Mouse (Mus musculus) MN1 (cell line): ENCODE measurements around the gene Ndufs4.
"Not testable (repeated sequence)": the region's sequence is repeated elsewhere in the genome, so short reads cannot be mapped to it uniquely, and the experiment has no call there.

ENCODE experiments used
- DNase-seq: peaks from one replicate; pipeline ENCODE4 v3.0.0-alpha.2; 2016; ENCODE audit warnings: low spot score

Ndufs4 gene

GRCm38 (mm10) chr13:114343001-114343400 lies 45.1 kb downstream of the Ndufs4 start:
- no peak for DNase-seq

- DNase-seq = no peak
Measured at GRCm38 (mm10) chr13:114319835-114320389, 68.1 kb downstream of the Ndufs4 start.

- DNase-seq = no peak
Measured at GRCm38 (mm10) chr13:114319136-114319535, 68.9 kb downstream of the Ndufs4 start.

GRCm38 (mm10) chr13:114315374-114315773 lies 72.7 kb downstream of the Ndufs4 start:
- DNase-seq = no peak

GRCm38 (mm10) chr13:114314953-114315352 lies 73.1 kb downstream of the Ndufs4 start:
- no peak for DNase-seq

- no peak for DNase-seq
Measured at GRCm38 (mm10) chr13:114310591-114310990, 77.5 kb downstream of the Ndufs4 start.

GRCm38 (mm10) chr13:114304684-114305083 lies 83.4 kb downstream of the Ndufs4 start:
- no peak for DNase-seq

- DNase-seq = no peak
Measured at GRCm38 (mm10) chr13:114303466-114304175, 84.4 kb downstream of the Ndufs4 start.

GRCm38 (mm10) chr13:114297761-114298160 lies 90.3 kb downstream of the Ndufs4 start:
- DNase-seq = no peak

- DNase-seq = no peak
Measured at GRCm38 (mm10) chr13:114296556-114296955, 91.5 kb downstream of the Ndufs4 start.

- DNase-seq = no peak
Measured at GRCm38 (mm10) chr13:114289411-114289810, 98.6 kb downstream of the Ndufs4 start.

GRCm38 (mm10) chr13:114288511-114288910 lies 99.5 kb downstream of the Ndufs4 start:
- DNase-seq = no peak

GRCm38 (mm10) chr13:114278690-114279089 lies 109.4 kb downstream of the Ndufs4 start:
- not testable (repeated sequence) for DNase-seq

- DNase-seq = no peak
Measured at GRCm38 (mm10) chr13:114277277-114277676, 110.8 kb downstream of the Ndufs4 start.

- DNase-seq = no peak
Measured at GRCm38 (mm10) chr13:114271410-114272105, 116.5 kb downstream of the Ndufs4 start.

- no peak for DNase-seq
Measured at GRCm38 (mm10) chr13:114267741-114268140, 120.3 kb downstream of the Ndufs4 start.

- DNase-seq = peak; percentile 52
Measured at GRCm38 (mm10) chr13:114260486-114261205, 127.4 kb downstream of the Ndufs4 start.

GRCm38 (mm10) chr13:114254697-114255096 lies 133.4 kb downstream of the Ndufs4 start:
- no peak for DNase-seq
